Mouse (Mus musculus): ENCODE measurements around the gene Larp1.

Gene Larp1

DNA sequence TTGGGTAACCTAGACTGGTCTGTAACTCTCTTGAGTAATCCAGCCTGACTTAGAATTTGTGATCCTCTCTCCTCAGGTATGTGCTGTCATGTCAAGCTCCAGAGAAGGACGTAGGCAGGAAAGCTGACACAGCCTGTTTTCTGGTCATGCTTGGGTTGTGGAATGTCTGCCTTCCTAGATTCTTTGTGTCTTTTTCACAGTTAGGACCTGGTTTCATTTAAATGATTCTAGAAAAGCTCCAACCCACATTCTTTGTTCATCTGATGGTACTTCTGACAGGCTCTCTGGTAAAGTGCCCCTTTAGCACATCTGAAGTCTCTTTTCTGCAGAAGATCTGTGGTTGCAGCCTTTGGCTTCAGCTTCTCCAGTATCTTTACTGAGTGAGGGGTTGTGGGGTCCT, 15.4 kb downstream of the Larp1 start:
- in situ Hi-C loops (cut with MboI, MseI): no loop called here

DNA sequence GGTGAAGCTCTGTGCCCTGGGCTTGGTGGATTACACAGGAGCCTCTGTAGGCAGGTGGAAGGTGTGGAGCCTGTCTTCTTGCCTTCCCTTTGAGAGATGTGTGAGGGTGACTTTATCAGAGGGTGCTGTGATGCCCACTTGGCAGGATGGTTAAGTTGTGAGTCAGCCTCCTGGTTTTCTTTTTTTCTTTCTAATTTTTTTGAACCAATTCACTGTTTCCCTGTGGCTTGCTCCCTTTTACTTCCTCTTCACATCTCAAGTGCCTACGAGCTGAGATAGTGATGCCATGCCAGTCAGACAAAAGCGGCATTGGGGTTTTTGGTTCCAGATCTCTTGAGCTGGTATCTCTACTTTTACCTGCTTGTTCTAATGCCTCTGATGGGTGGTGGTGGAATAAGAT, 15.8 kb downstream of the Larp1 start:
- in situ Hi-C loops (cut with MboI, MseI): no loop called here

DNA sequence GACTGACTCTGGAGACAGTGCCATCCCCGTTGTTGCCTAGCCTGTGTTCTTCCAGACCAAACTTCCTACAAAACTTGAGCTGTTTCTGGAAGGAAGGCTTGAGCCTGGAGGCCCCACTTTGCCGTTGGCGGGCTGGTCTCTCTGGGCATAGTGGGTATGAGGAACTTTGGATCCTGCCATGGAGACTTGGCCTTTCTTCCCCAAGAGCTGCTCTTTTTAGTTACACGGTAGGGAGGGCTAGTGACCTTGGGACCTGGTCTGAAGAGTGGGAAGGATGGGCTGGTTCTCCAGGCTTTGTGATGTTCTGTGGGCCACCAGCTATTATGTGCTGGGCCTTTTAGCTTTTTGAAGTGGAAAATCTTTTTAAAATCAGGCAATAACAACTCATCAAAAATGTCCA, 17.0 kb downstream of the Larp1 start:
- in situ Hi-C loops (cut with MboI, MseI): no loop called here

DNA sequence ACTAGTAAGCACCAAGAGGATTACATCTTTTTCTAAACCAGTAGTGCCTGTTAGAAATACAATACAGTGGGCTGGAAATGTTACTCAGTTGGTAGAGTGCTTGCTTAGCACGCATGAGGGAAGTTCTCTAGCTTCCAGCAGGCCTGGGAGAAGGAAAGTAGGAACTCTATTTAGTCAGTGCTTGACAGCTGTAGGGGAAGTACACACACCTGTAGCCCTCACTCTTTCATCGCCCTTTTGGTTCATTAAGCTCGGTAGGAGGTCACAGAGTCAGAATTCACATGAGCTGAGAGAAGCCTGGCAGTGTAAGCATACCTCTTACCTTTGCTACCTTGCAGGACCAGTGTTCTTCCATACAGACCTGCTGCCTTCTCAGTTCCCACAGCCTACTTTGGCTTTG, 17.5 kb downstream of the Larp1 start:
- in situ Hi-C loops (cut with MboI, MseI): no loop called here

DNA sequence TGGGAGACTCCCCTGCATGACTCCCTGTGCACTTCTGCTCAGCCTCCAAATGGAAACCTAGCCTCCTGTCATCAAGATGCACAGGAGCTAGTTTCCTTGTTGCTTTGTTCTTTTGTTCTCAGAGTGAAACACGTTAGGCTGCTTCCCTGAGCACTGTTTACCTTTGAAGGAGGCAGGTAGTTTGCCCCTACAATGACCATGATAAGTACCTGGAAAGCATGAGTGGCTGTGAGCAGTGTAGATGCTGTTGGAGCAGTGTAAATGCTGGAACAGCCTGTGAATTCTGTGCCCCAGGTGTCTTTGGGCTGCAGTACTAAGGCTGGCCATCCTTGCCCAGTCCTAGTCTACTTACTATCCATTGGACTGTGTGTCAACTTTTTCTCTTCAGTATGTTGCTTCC, 18.0 kb downstream of the Larp1 start:
- in situ Hi-C loops (cut with MboI, MseI): no loop called here

DNA sequence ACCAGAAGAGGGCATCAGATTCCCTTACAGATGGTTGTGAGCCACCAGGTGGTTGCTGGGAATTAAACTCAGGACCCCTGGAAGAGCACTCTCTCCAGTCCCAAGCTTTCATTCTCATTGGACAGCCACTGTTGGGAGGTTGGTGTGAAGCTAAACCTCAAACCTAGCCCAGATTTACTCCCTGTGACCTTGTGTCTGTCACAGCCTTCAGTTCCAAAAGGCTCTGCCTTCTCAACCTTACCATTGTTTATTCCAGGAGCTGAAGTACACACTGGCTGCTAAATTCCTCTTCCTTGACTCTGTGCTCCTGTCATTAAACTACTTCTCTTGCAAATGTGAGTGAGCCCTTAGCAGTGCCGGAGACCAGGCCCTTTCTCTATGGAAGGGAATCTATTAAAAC, 20.1 kb downstream of the Larp1 start:
- in situ Hi-C loops (cut with MboI, MseI): no loop called here

DNA sequence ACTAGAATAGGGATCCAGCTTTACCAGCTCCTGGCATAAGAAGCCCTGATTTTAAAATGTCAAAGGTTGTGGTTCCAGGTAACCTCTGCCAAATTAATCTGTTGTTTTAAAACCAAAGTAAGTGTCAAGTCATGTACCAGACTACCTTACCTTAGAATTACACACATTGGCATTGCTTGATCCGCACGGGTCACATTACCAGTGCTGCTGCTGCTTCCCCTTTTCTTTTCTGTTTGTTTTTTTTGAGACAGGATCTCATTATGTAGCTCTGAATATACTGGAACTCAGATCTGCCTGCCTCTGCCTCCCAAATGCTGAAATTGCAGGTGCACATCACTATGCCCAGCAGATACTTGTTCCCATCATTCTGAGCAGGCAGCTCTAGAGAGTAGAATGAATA, 21.0 kb downstream of the Larp1 start:
- in situ Hi-C loops (cut with MboI, MseI): no loop called here

DNA sequence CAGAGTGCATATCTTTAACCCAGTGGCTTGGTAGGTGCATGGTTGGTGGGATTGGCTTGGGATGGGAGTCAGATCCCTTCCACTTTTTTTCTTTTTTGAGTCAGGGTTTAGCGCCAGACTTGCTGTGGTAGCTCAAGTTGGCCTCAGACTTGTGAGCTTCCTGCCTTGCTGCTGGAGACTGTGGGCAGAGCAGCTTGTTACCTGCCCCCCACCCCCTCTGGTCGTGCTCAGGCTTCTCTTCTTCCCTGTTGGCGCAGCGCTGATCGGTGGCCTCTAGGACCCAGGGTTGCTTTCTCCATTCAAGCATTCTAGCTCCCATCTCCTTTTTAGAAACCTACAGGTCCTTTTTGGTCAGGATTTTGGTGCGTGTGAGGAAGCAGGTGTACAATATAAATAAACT, 22.3 kb downstream of the Larp1 start:
- in situ Hi-C loops (cut with MboI, MseI): no loop called here

DNA sequence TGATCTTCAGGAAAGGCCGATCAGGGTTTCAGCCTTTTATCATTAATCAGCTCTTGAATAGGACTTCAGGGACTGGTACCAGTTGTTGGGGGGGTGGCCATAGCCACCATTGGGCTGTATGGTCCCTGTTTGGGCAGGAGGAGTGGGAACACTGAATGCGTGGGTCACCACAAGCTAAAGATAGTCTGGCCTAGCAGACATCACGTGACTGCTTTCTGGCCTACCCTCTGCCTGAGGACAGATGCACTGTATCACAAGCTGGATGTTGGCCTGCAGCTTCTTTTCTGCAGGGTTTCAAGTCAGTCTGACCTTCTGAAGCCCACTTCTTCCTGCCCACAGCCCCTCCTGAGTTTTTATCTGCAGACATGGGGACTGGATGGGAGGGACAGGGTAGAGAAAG, 24.8 kb downstream of the Larp1 start:
- in situ Hi-C loops (cut with MboI, MseI): no loop called here

DNA sequence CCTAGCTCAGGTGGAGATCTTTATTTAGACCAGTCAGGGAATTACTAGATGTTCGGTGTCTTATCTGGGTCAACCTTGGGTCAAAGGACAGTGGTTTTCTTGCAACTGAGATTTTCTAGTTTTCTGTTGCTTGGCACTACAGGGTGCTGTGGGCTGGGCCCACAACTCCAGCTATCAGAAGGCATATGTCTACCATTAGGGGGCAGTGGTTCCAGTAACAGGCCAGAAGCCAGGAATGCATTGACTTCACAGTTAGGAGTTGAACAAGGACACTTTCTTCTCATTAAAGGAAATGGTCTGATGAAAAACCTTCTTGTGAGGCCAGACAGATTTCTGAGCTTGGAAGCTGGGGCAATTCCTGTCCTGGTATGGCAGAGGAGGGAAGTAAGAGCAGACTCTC, 30.2 kb downstream of the Larp1 start:
- in situ Hi-C loops (cut with MboI, MseI): no loop called here

DNA sequence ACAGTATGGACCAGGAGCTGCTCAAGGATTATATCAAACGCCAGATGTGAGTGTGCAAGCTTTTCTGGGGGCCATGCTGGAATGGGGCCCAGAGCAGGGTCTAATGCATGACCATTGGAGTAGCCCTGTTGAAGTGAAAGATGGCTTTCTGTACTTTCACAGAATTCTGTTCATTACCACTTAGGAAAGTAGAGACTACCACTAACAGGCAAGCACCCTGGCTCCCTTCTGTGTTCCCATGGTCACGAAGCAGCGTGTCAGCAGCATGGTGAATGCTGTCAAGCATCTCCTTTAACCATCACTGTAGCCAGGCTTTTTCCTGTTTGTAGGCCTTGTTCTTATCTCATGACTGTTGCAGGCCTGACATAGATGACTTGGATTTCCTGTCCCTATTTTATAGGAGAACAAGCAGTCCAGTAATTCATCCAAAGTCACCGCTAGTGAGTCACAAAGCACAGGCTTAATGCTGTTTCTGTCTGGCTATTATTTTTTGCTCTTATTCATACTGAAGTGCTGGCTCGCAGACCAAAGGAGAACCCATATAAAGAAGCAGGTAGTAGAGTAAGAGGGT, 34.1 kb downstream of the Larp1 start:
- in situ Hi-C loops (cut with MboI, MseI): no loop called here

DNA sequence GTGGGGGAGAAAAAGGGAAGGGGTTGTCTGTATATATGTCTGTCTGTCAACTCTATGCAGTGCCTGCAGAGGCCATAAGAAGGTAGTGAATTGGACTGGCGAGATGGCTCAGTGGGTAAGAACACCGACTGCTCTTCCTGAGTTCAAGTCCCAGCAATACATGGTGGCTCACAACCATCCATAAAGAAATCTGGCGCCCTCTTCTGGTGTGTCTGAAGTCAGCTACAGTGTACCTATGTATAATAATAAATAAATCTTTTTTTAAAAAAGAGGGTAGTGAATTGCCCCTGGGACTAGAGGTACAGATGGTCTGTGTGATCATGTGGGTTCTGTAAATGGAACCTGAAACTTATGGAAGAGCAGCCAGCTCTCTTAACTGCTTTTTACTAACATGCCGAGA, 37.6 kb downstream of the Larp1 start:
- in situ Hi-C loops (cut with MboI, MseI): no loop called here

DNA sequence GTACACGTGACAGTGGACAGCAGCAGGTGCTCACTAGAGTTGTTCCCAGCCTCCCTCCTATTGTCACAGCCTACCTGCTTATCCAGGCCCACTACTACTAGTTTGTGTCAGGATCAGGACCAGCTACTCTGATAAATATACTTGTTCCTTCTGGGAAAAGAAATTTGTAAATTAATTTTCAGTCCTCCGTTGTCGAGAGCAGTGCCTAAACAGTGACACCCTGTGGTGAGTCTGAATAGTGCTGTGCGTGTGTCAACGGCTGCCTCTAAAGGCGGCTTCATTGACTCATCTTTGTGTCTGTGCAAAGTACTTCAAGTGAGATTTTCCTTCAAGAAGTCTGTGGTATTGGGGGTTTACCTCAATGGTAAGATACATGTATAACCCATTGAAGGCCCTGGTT, 48.6 kb downstream of the Larp1 start:
- in situ Hi-C loops (cut with MboI, MseI): loop anchor here (5.0 to 25.0 kb wide), 2 partner anchors 100 to 245 kb away; partner anchors contain the start of gene Sap30l (in 1 of the 2)

DNA sequence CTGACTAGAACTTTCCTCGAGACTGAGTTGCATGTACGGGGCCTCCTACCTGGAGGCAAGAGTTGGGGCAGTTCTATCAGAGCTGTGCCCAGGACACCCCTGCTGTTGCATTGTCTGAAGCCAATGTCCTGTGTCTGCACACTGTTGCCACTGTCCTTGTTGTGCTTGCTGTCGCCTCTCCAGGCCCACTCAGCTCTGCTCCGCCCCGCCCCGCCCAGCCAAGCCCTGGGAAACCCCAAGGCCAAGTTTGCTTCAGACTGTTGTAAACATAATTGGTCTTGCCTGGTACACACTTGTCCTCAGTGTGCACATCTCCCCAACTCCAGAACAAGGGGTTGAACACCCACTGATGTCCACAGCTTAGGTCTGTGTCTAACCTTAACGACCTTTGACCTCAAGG, 50.9 kb downstream of the Larp1 start:
- in situ Hi-C loops (cut with MboI, MseI): loop anchor here (5.0 to 25.0 kb wide), 2 partner anchors 102 to 247 kb away; partner anchors contain the start of gene Sap30l (in 1 of the 2)

DNA sequence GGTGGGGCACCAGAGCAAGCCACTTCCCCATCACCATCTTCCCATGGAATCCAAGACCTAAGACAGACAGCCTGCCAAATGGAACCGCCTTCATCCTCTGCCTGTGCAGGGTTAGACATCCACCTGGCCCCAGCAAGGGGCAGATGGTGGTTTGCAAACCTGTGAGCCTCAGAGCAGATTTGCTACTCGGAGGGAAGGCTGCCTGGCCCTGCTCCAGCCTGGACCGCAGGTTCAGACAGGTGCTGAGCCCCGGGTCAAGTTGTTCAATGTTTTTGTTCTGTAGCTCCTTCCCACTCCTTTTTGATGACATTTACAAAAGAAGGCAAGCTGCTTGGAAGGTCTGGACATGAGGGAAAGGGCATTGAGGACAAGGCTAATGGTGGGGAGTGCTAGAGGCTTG, 52.4 kb downstream of the Larp1 start:
- in situ Hi-C loops (cut with MboI, MseI): loop anchor here in 1 of 2 experiments (25.0 kb wide), 1 partner anchor 249 kb away; the partner anchor contains the start of gene Sap30l

DNA sequence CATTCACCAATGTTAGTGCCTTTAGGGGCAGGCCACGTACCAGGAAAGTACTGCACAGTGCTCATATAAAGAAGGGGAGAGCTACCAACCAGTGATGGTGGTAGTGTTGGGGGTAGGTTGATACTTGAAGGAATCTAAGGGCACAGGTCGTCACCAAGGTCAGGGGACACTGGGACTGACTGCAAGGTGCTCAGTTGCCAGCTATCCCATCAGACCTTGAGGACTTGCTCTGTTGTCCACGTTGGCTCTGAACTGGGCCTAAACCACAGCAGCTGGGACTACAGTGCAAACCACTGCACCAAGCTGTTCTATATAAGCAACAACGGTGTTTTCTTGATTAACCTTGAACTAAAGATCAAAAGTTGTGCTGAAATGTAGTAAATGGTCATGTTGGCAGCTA, 53.7 kb downstream of the Larp1 start:
- in situ Hi-C loops (cut with MboI, MseI): loop anchor here in 1 of 2 experiments (25.0 kb wide), 1 partner anchor 250 kb away; the partner anchor contains the start of gene Sap30l

DNA sequence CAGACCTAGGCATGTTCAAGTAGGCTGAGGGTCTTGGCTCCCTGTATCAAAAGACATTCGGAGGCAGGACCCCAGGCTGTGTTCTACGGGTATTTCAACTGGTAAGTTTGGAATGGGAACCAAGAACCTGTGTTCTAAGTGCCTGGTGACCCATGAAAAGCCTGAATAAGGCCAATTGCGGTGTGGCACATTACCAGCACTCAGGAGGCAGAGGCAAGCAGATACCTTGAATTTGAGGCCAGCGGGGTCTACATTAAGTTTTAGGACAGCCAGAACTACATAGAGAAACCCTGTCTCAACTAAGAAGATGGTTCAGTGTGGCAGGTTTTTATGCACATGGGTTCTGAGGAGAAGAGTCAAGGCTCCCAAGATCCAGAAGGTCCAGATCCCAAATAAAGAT, 56.2 kb downstream of the Larp1 start:
- in situ Hi-C loops (cut with MboI, MseI): loop anchor here in 1 of 2 experiments (25.0 kb wide), 1 partner anchor 253 kb away; the partner anchor contains the start of gene Sap30l

DNA sequence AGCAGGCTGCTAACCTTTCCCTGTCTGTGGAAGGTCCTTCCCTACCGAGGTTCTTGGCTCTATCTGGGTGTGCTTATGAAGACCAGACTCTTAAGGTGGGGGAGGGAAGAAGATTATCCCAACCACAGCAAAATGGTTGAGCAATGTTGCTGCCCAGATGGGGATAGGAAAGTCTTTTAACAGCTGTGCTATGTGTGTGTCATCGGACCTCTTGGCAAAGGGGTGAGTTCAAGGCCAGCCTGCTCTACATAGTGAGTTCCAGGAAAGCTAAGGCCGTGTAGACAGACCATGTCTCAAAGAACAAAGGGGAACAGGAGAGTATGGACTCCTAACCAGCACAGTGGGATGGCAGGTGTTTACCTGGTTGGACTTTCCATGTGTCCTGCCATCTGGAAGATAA, 64.1 kb downstream of the Larp1 start:
- in situ Hi-C loops (cut with MboI, MseI): loop anchor here in 1 of 2 experiments (25.0 kb wide), 1 partner anchor 261 kb away; the partner anchor contains the start of gene Sap30l

DNA sequence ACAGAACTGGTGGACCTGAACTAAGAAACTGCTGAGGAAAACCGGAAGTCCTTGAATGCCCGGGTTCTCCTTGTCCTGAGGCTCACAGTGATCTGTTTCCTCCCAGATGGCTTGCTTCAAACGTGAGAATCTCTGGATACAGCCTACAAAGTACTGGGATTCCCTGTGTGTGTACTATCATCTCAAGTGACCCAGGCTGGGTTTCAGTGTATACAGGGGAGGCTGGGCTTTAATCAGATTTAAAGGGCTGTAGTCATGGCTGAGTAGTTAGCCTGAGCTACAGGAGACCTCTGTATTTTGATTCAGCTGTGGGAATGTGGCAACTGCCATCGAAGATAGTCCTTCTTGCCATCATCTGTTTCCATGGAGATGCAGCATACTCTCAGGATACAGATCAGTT, 68.4 kb downstream of the Larp1 start:
- in situ Hi-C loops (cut with MboI, MseI): no loop called here

DNA sequence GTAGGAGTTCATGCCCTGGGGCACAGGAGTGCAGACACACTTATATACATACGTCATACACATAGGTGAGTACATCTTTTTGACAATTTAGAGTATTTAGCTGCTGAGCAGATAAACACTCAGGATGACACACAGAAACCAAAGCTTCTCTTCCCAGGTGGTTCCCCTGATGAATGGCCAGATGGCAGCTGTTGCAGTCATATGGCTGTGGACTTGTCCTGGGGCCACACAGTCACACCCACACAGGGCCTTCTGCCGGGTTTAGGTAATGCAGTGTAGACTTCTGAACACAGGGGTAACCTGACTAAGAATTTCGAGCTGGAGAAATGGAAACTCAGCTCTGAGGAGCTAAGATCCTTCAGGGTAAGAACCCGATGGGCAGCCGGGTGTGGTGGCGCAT, 72.9 kb downstream of the Larp1 start:
- in situ Hi-C loops (cut with MboI, MseI): no loop called here

DNA sequence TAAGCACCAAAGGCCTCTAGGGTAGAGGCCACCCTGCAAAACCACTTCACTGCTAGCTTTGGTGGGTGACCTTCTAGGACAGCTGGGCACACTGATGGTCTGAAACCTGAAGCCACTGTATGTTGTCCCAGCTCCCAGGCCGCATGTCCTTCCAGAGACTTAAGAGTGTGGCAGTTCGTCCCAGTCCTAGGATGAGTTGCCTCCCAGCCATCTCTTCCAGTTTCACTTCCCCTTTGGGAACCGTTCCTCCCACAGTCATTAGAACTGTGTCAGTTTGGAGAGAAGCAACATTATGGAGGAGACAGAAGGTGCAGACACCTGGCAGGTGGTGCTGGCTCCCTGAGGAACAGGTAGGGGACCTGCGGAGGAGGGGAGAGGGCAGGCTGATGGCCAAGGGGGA, 83.7 kb downstream of the Larp1 start:
- in situ Hi-C loops (cut with MboI, MseI): no loop called here

DNA sequence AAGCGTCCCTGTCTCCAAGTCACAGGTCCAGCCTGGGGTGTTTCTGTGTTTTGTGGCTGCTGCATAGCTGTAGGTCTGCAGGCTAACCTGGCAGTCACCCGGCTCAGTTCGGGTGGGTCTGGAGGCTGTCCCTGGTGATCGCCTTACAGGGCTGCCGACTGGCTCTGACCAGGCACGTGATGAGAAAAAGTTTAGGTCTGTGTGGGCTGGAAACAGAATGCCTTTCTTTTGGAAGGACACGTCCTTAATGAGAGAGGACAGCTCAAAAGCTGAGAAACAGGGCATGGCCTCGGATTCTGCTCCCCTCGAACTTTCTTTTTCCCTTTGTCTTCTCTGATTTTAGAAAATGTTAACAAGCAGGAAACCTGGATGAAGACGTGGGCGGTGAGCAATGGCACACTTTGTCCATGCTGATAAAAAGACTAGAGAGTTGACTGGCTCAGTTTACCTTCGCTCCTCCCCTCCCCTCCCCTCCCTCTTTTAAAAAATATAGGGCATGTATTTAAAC, 84.2 kb downstream of the Larp1 start, which contains the start of gene Gm12248:
Gm12248 (minus strand) TSS at position 114 of the 508 bp plus-strand sequence.
- in situ Hi-C loops (cut with MboI, MseI): no loop called here

DNA sequence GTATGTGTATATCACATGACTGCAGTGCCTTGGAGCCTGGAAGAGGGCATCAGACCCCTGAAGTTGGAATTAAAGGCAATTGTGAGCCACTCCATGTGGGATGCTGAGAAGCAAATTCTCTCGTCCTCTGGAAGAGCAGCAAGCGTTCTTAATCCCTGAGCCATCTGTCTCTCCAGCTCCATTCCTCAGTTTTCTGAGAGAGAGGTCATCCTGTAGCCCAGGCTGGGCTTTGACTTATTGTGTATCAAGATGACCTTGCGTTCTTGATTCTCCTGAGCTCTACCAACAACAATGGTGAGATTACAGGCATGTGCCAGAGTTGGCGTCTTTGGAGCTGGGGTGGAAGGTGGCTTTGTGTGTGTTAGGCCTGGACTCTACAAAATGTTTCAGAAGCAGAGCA, 85.9 kb downstream of the Larp1 start:
- in situ Hi-C loops (cut with MboI, MseI): no loop called here

DNA sequence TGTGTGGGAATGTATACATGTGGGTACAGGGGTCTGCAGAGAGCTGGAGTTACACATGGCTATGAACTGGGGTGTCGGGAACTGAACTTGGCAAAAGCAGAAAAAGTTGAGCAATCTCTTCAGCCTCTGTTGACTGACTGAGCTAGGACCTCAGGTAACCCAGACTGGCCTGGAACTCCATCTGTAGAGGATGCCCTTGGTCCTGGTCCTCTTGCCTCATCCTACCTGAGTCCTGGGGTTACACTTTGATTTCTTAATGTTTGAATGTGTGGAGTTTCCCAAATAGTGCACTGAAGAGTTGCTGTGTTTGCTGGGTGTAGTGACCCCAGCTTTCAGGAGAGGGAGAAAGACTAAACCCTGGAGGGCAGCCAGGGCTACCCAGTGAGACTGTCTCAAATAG, 86.7 kb downstream of the Larp1 start:
- in situ Hi-C loops (cut with MboI, MseI): no loop called here

Data from T-helper 17 cell (primary cell).